Mouse (Mus musculus): ENCODE measurements around the gene Ecm1.

DNA sequence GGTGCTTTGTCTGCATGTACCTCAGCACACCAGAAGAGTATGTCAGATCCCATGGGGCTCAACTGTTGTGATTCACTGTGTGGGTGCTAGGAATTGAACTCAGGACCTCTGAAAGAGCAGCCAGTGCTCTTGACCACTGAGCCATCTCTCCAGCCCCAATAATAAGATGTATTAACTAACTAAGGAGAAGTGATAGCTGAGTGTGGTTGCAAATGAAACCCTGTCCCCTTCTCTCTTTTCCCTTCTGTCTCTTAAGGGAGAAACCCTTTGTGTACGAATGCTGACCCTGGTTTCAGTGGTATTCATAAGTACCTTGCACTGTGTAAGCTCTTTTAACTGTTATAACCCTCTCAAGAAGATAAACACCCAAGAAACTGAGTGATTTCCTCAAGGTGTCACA is 23.3 kb downstream of the Ecm1 start:
- TF ChIP-seq POLR2A (IDR thresholded peaks at IDR 0.05; ENCODE audit: control insufficient read depth, extremely low read depth, insufficient read depth, low read length, poor library complexity) (no peak), CTCF (IDR thresholded peaks at IDR 0.05; ENCODE audit: borderline replicate concordance, control insufficient read depth, extremely low read depth, insufficient read depth, low read length, poor library complexity) (no peak)

Data from thymus, adult 2 months (tissue).